Mouse (Mus musculus) layer of hippocampus, adult 2 months (tissue): Measurements from ENCODE around the gene Rcl1. TPM values are rescaled to one million over a fixed set of nuclear protein-coding genes. Genes with fewer than 3 reads are reported as not detected.

Experiments
- DNase-seq, 2 experiments: peaks; one replicate each; pipeline ENCODE4 v3.0.0; 2022; ENCODE audit warnings: low spot score in 2 of 2
- H3K27ac ChIP-seq: fragments of 200-600 bp; 2 replicates; pipeline ENCODE4 v1.8.1; 2022
- H3K4me3 ChIP-seq: fragments of 200-600 bp; 2 replicates; pipeline ENCODE4 v1.8.1; 2022; ENCODE audit warnings: mild to moderate bottlenecking
- CTCF ChIP-seq: fragments of 200-600 bp; conservative IDR thresholded peaks from 2 replicates; pipeline ENCODE4 v1.8.1; 2022; ENCODE audit warnings: antibody characterized with exemption, mild to moderate bottlenecking, moderate library complexity
- long read RNA-seq, 2 experiments: library from polyadenylated mRNA; stranded (forward); transcript quantifications; one replicate each; pipeline ENCODE4 v2.0.0; 2021; ENCODE audit warnings: borderline mapping rate in 2 of 2
- total RNA-seq, 2 experiments: library from RNA; stranded (reverse); gene quantifications; 2 replicates each; pipeline ENCODE4 v1.2.3; 2021

The Rcl1 gene
- total RNA-seq = 10 to 100 TPM; 19.3 to 22.0 TPM
- long read RNA-seq, experiment 1, transcript Rcl1-201 (9 exons, 1,803 nt) = major isoform, 11 of 14 reads
- long read RNA-seq, experiment 1, partial matches to known transcripts = 0 of 14 reads
- long read RNA-seq, experiment 1, other reads (novel, unspliced or antisense) = 3 of 14 reads
- long read RNA-seq, experiment 2, transcript Rcl1-201 (9 exons, 1,803 nt) = major isoform, 18 of 18 reads
- long read RNA-seq, experiment 2, partial matches to known transcripts = 0 of 18 reads
- long read RNA-seq, experiment 2, other reads (novel, unspliced or antisense) = 0 of 18 reads

DNA sequence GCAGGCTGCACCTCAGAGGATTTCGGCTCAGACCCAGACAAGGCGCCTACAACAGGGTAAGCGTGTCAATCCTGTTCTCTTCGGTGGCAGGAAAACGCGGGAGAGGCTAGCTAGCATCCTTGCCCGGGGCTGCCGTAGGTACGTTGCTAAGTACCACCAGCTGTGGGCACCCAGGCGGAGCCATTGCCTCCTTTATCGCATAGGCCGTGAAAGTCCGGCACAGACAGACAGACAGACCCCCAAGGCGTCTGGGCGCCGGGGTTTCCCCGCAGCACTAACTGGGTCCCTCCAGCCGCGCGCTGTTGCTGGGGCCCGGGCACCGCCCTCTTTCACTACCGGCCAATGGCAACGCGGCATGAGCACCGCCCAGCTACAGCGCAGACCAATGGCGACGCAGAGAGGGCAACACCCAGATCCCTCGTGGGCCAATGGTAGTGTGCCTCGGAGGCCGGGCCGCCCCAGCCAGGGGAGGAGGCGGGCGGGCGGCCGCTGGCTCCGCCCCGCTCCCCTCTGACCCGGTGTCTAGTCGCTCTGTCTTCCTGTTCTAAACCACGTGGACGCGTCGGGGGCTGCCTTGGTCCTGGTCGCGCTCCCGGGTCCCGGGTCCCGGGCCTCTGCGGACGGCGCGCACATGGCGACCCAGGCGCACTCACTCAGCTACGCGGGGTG lies at the start of gene Rcl1:
TSS of gene Rcl1 (plus strand) at position 502 of the 669 bp plus-strand sequence.
- no peak; the same call in 1 of the 2 replicates for TF ChIP-seq CTCF
- peak within 1 kb of the TSS; percentile 92 for H3K27ac ChIP-seq
- peak; percentile 95 to 96 for DNase-seq

GRCm38 (mm10) chr19:29052786-29053185 lies 48.4 kb upstream of the Rcl1 start:
- no peak for TF ChIP-seq CTCF
- no peak overlapping the region for H3K4me3 ChIP-seq
- DNase-seq = no peak
- no peak overlapping the region for H3K27ac ChIP-seq

More for the DNA sequence above, at the start of gene Rcl1:
- peak within 1 kb of the TSS; percentile 91 for H3K4me3 ChIP-seq

DNA sequence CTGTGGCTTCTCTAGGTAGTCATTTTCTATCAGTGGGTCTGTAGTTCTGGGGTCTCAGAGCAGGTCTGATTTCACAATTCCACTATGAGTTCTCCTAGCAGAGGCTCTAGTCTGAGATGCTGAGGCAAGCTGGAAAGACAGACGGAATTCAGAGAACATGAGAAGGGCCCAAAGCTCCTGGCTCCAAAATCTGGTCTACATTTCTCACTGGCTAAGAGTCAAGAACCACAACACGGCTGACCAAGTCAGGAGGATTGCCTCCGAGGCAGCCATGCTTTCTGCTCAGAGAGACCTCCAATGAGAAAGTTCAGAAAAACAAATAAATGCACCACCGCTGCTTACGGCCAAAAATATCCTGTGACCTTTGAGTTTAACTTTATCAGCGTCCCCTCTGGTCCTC lies 46.6 kb upstream of the Rcl1 start:
- TF ChIP-seq CTCF = no peak
- H3K4me3 ChIP-seq = no peak overlapping the region
- no peak overlapping the region for H3K27ac ChIP-seq
- DNase-seq = no peak

DNA sequence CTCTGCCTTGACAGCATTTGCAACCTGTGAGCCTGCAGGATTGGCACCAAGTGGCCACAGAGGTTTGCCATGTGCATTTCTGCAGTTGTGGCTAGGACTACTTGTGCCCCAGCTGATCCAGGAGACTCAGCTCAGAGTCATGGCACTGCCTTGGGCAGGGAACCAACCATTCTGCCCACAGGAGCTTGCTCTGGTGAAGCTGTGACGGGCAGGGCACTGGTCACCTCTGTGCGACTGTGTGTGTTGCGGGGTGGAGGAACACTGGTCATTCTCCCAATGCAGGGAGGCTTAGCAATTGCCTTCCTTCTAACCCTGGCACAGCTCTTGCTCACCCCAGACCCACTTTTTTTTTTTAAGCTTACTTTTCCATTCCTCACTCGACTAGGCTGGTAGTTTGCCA lies 45.7 kb upstream of the Rcl1 start:
- no peak overlapping the region for H3K4me3 ChIP-seq
- no peak for TF ChIP-seq CTCF
- no peak overlapping the region for H3K27ac ChIP-seq
- DNase-seq = no peak

- no peak for DNase-seq
- no peak overlapping the region for H3K4me3 ChIP-seq
- H3K27ac ChIP-seq = no peak overlapping the region
- TF ChIP-seq CTCF = no peak
Observed at GRCm38 (mm10) chr19:29058741-29059140, 42.4 kb upstream of the Rcl1 start.

- H3K27ac ChIP-seq = no peak overlapping the region
- peak; percentile 63 for TF ChIP-seq CTCF
- no peak for DNase-seq
Observed at GRCm38 (mm10) chr19:29059688-29060087, 41.5 kb upstream of the Rcl1 start.

DNA sequence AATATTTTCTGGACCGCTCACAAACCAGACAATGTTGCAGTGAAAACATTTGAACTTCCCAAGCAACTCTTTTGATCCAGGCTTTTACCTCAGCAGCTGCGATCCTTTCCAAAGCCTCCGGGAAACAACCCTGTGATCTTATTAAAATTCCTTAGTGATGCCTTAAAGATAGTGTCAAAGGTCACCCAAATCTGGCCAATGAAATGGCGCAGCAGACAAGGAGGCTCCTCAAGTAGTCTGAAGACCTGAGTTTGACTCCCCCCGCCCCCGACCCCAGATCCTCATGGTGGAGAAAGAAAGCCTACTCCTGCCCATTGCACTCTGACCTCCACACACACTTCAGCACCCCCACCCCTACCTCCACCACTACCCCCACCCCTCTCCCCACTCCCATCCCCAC lies 40.9 kb upstream of the Rcl1 start:
- Histone ChIP-seq H3K4me3 (no peak overlapping the region), H3K27ac (no peak overlapping the region)
- no peak for TF ChIP-seq CTCF
- DNase-seq = no peak

More at GRCm38 (mm10) chr19:29059688-29060087, 41.5 kb upstream of the Rcl1 start:
- H3K4me3 ChIP-seq = no peak overlapping the region

DNA sequence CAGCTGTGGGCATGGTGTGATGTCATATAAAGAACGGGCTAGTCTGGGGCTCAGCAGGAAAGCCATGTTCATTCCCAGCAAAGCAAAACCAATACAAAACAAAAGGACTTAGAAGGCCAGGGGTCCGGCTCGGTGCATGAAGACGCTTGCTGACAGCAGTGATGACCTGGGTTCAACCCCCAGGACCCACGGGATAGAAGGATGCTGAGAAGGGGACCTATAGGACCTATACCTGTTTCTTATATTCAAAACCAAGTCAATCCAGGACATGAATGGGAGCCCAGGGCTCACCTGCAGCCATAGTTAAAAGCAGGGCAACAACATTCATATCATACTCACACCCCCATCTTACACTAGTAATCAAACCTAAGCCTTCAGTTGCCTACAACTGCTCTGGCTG lies 38.2 kb upstream of the Rcl1 start:
- TF ChIP-seq CTCF = no peak

GRCm38 (mm10) chr19:29063577-29064363 lies 37.4 kb upstream of the Rcl1 start:
- peak overlapping the region; percentile 78 for H3K27ac ChIP-seq
- peak overlapping the region; percentile 20; the same call in 1 of the 2 replicates for H3K4me3 ChIP-seq
- DNase-seq = peak; percentile 86 to 94
- peak; percentile 95 for TF ChIP-seq CTCF

More for the DNA sequence above, 38.2 kb upstream of the Rcl1 start:
- no peak for DNase-seq
- Histone ChIP-seq H3K4me3 (no peak overlapping the region), H3K27ac (no peak overlapping the region)

- DNase-seq = no peak
- H3K4me3 ChIP-seq = peak overlapping the region; percentile 20; the same call in 1 of the 2 replicates
- TF ChIP-seq CTCF = no peak
- peak overlapping the region; percentile 78 for H3K27ac ChIP-seq
Observed at GRCm38 (mm10) chr19:29064451-29065102, 36.6 kb upstream of the Rcl1 start.

GRCm38 (mm10) chr19:29066981-29067471 lies 34.1 kb upstream of the Rcl1 start:
- no peak for TF ChIP-seq CTCF
- Histone ChIP-seq H3K27ac (peak overlapping the region; percentile 54), H3K4me3 (peak overlapping the region; percentile 17)
- DNase-seq = no peak

DNA sequence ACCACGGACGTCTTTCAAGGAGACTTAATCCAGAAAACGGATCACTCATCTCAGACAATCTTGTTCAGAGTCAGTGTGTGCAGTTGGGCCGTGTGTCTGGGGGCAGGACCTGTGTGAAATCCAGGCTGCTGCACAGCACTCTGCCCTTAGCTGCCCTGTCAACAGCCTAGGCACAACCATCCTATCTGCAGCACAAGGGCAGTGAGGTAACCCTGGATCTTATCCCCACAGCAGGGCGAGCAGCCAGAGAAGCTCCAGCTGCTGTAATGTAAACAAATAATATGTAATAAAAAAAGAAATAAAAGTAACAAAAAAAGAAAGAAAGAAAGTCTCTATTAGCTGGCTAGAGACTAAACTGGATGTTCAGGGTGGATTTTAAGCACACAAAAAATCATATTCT lies 32.0 kb upstream of the Rcl1 start:
- Histone ChIP-seq H3K4me3 (no peak overlapping the region), H3K27ac (no peak overlapping the region)
- no peak for TF ChIP-seq CTCF
- no peak for DNase-seq

DNA sequence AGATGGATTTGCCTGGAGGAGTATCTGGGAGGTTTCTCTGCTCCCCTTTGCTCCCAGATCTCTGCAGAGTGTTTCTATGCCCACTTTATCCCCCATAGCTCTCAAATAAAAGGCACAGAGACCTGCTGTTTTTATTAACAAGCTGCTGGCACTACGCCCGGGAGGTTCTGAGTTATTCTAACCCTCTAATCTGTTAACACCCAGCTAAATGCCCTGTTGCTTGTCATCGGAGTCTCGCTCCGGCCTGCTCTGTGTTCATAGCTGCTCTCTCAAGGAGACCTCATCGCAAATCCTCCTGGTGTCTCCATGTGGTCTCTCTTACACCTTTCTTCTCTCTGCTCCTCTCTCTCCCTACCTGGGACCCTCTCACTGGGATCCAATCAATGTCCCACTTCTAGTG lies 26.4 kb upstream of the Rcl1 start:
- DNase-seq = no peak
- no peak for TF ChIP-seq CTCF
- Histone ChIP-seq H3K4me3 (no peak overlapping the region), H3K27ac (no peak overlapping the region)
